In genomic region chr1:192856931-192857330, GRCm38 (mm10) we compare ENCODE assay signal across 16 mouse cellular contexts. TPM values are rescaled to one million over a fixed set of nuclear protein-coding genes. Genes with fewer than 3 reads are reported as not detected.
"Had no signal": no experiment of that assay in that cellular context is flagged by ENCODE, and none has a peak within 500 bp of the region (broad histone marks: within the 10 kb centered on the region; RNA-seq: fewer than 3 reads in every experiment).

No protein-coding gene starts in this region.

- H3K9ac ChIP-seq: limb, embryonic 12.5 days; limb, embryonic 15.5 days; liver, embryonic 12.5 days; liver, embryonic 15.5 days; lung, embryonic 15.5 days; stomach, embryonic 15.5 days had no signal

- H3K4me3 ChIP-seq: left cerebral cortex, adult 2 months; liver, embryonic 12.5 days; liver, embryonic 15.5 days; lung, embryonic 15.5 days; stomach, embryonic 15.5 days had no signal

- H3K27ac ChIP-seq: left cerebral cortex, adult 2 months; liver, embryonic 12.5 days; liver, embryonic 15.5 days; lung, embryonic 15.5 days; stomach, embryonic 15.5 days had no signal

- DNase-seq: kidney, adult 18-20 months; kidney, adult 9 months; kidney, postnatal 14 days; layer of hippocampus, adult 9-11 months; left cerebral cortex, postnatal 4 days; lung, adult 18-20 months had no signal

- H3K36me3 ChIP-seq: limb, embryonic 12.5 days; liver, embryonic 12.5 days; liver, embryonic 15.5 days; lung, embryonic 15.5 days; stomach, embryonic 15.5 days had no signal

- H3K4me2 ChIP-seq: liver, embryonic 12.5 days; liver, embryonic 15.5 days; midbrain, embryonic 11.5 days had no signal

- ATAC-seq: intestine, embryonic 16.5 days; liver, embryonic 12.5 days had no signal

- H3K4me1 ChIP-seq: liver, embryonic 15.5 days had no signal

- H3K9me3 ChIP-seq: limb, embryonic 12.5 days; limb, embryonic 15.5 days; liver, embryonic 12.5 days; liver, embryonic 15.5 days; lung, embryonic 15.5 days; stomach, embryonic 15.5 days had no signal

- H3K27me3 ChIP-seq: limb, embryonic 12.5 days; limb, embryonic 15.5 days; stomach, embryonic 15.5 days had no signal

RNA-seq across cellular contexts. Expression of gene Sertad4, which starts 1.4 kb away (rescaled TPM):
- total RNA-seq: megakaryocyte progenitor cell, adult 5-6 weeks had no signal
